Mouse (Mus musculus) heart, postnatal 0 days (tissue): ENCODE measurements at regions not wholly inside any gene's neighbourhood (a gene's known extent, or its start where the extent isn't known, plus 50 kb on each side); places are given as distances from the start of the nearest gene placed in this dataset.
A peak's percentile ranks its signal among the peaks of the same experiment; 100 is the strongest.

Experiments
- ATAC-seq: fragments of 200-750 bp; cut with Nextera tagmentation; 2 replicates; pipeline ENCODE4 v1.8.0; 2017; ENCODE audit warnings: low read depth, moderate number of reproducible peaks, moderate library complexity; ENCODE audit not compliant: insufficient read depth
- DNase-seq: peaks from one replicate; pipeline ENCODE4 v3.0.0-alpha.2; 2016; ENCODE audit warnings: low spot score
- H3K27ac ChIP-seq: fragments of 300-500 bp; sonication (generic); 2 replicates; pipeline ENCODE4 v1.5.1; 2014; ENCODE audit warnings: low read depth, mild to moderate bottlenecking
- H3K27me3 ChIP-seq: fragments of 300-500 bp; sonication (generic); 2 replicates; pipeline ENCODE4 v1.6.1; 2014; ENCODE audit warnings: low read length, mixed read lengths; ENCODE audit not compliant: control insufficient read depth, insufficient read depth
- H3K36me3 ChIP-seq: fragments of 300-500 bp; sonication (generic); replicated peaks from 2 replicates; pipeline ENCODE4 v1.6.1; 2014; ENCODE audit warnings: low read length, mixed read lengths; ENCODE audit not compliant: control insufficient read depth, insufficient read depth
- H3K4me1 ChIP-seq: fragments of 300-500 bp; sonication (generic); 2 replicates; pipeline ENCODE4 v1.6.1; 2014; ENCODE audit warnings: antibody characterized with exemption; ENCODE audit not compliant: control insufficient read depth, insufficient read depth
- H3K4me2 ChIP-seq: fragments of 300-500 bp; sonication (generic); 2 replicates; pipeline ENCODE4 v1.6.1; 2014; ENCODE audit warnings: low read depth, mild to moderate bottlenecking, low read length, moderate library complexity
- H3K4me3 ChIP-seq: fragments of 300-500 bp; sonication (generic); 2 replicates; pipeline ENCODE4 v1.5.1; 2014; ENCODE audit warnings: low read depth, low read length
- H3K9ac ChIP-seq: fragments of 300-500 bp; sonication (generic); replicated peaks from 2 replicates; pipeline ENCODE4 v1.6.1; 2014; ENCODE audit warnings: low read depth, low read length, mixed read lengths
- H3K9me3 ChIP-seq: fragments of 300-500 bp; sonication (generic); replicated peaks from 2 replicates; pipeline ENCODE4 v1.6.1; 2016; ENCODE audit warnings: low read length; ENCODE audit not compliant: control insufficient read depth
- CTCF ChIP-seq: IDR thresholded peaks from 2 replicates; pipeline ENCODE4 v1.5.1; 2016; ENCODE audit warnings: antibody characterized with exemption, control low read depth, low read depth
- EP300 ChIP-seq: IDR thresholded peaks from 2 replicates; pipeline ENCODE4 v1.6.1; 2016; ENCODE audit warnings: antibody characterized with exemption, low read depth
- WGBS: fragments of 180-500 bp; shearing (Covaris S2); extraction: QIAGEN DNeasy Blood & Tissue Kit; methylation state at CpG from one replicate; pipeline ENCODE4 v1.1.7; 2014; 5-methylcytosine and 5-hydroxymethylcytosine counted together

DNA sequence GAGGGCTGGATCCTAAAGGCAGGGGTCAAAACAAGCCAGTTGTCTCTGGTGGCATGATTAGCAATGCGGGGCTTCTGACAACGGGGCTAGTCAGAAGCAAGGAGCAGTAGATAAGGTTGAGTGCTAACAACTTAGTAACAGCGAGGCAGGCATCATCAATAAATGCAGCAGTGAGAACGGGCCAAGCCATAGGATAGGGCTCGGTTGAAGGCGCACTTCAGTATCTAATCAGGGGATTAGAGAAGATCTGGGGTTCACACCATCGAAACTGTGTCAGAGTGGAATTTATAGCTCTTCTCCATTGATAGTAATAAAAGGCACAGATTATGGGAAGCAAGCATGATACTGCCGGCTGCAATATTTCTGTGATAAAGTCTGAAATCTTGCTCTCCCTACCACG, 402.0 kb upstream of the Fam241a start:
- Histone ChIP-seq H3K4me2 (no peak overlapping the region), H3K27me3 (no peaks in the 10 kb centered on the region), H3K36me3 (no peaks in the 10 kb centered on the region), H3K4me3 (no peak overlapping the region), H3K9me3 (no peaks in the 10 kb centered on the region), H3K4me1 (no peaks in the 10 kb centered on the region), H3K27ac (no peak overlapping the region), H3K9ac (no peak overlapping the region)
- ATAC-seq (no peak), DNase-seq (no peak)
- 26% methylated on average over 9 of the region's 9 CpGs for WGBS
- TF ChIP-seq EP300 (no peak), CTCF (no peak)

DNA sequence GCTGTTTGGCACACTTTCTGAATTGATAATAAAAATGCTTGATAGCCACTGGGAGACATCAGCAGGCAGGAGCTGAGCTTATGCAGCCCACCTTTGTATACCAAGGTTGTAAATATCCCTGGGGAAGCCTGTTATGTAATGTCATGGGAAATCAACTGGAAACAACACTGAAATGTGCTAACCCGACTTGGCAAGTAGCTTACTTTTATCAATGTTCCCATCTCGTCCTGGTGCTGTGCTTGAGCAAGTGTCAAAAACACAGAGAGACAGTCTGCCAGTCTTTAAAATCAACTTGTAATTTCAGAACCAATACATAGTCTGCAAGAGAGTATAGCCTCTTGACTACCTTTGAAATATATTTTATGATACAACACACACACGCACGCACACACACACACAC, 391.7 kb upstream of the Fam241a start:
- DNase-seq, result no peak
- Histone ChIP-seq H3K27ac (no peak overlapping the region), H3K9ac (no peak overlapping the region), H3K4me3 (no peak overlapping the region), H3K9me3 (no peaks in the 10 kb centered on the region; the same call in 1 of the 2 replicates), H3K4me2 (no peak overlapping the region), H3K4me1 (no peaks in the 10 kb centered on the region), H3K27me3 (no peaks in the 10 kb centered on the region), H3K36me3 (no peaks in the 10 kb centered on the region)
- no peak for ATAC-seq
- TF ChIP-seq EP300, result no peak
- TF ChIP-seq CTCF, result no peak
- 56% methylated on average over 4 of the region's 4 CpGs for WGBS

DNA sequence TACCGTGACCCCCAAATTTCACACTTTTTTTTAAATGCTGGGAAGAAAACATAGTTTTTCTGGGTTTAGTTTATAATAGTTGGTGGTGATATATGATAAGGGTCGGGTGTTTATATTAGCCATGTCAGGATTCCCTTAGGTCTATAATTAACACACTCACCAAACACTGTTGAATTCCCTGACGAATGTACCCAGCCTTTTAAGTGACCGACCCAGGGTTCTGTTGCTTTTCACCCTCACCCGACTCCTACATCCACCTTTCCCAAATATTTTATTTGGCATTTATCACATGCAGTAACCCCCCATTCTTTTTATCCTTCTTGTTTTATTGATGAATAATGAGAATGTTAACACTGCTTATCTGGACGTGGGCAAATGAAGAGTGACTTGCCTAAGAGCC, 389.1 kb upstream of the Fam241a start:
- no peak for TF ChIP-seq EP300
- no peak for TF ChIP-seq CTCF

DNA sequence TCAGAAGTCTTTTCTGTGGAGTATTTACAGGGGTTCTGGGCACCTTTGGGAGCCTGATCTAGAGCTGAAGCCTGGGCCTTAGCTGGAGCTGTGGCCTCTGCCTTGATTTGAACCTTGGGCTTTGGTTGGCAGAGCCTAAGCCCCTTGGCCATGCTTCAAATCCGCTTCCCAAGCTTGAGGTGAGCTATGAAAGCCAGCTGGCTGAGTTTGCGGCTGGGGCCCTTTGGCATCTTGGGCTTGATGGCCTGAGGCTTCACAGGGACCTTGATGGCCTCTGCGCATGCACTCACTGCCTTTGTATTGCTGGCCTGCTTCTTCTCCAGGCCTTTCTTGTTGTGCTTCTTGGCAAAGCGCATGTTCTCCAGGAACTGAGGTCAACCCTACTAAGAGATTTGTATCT, 384.5 kb upstream of the Fam241a start:
- ATAC-seq, result no peak
- TF ChIP-seq EP300 (no peak), CTCF (no peak)
- no peaks in the 10 kb centered on the region for H3K9me3 ChIP-seq
- H3K27me3 ChIP-seq, result no peaks in the 10 kb centered on the region
- DNase-seq, result no peak
- WGBS, result 96% methylated on average over 4 of the region's 4 CpGs
- no peak overlapping the region for H3K27ac ChIP-seq
- no peaks in the 10 kb centered on the region for H3K4me1 ChIP-seq
- no peaks in the 10 kb centered on the region for H3K36me3 ChIP-seq
- H3K4me2 ChIP-seq, result no peak overlapping the region
- no peak overlapping the region for H3K9ac ChIP-seq
- H3K4me3 ChIP-seq, result no peak overlapping the region

More for the DNA sequence above, 389.1 kb upstream of the Fam241a start:
- Histone ChIP-seq H3K4me2 (no peak overlapping the region), H3K9ac (no peak overlapping the region), H3K4me1 (no peaks in the 10 kb centered on the region), H3K9me3 (no peaks in the 10 kb centered on the region; the same call in 1 of the 2 replicates), H3K4me3 (no peak overlapping the region), H3K27ac (no peak overlapping the region), H3K27me3 (no peaks in the 10 kb centered on the region), H3K36me3 (no peaks in the 10 kb centered on the region)
- ATAC-seq (no peak), DNase-seq (no peak)
- 49% methylated on average over 6 of the region's 6 CpGs for WGBS

DNA sequence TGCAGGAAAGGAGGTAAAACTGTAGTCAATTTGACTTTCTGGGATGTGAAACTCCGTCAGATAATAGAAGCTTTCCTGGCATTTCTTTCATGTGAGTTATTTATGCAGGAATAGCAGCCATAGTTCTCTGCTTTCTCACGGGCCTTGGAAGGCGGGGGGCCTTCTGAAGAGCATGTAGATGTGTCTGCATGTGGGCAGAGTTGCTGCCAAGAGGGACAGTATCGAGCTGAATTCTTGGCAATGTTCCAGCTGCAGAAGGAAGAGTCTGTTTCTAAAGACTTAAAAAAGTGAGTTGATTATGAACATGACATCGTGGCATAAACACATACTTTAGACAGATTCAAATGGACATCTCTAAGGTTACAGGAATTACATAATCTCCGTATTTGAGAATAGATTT, 374.5 kb upstream of the Fam241a start:
- Histone ChIP-seq H3K36me3 (no peaks in the 10 kb centered on the region), H3K4me1 (peaks cover 5% of the 10 kb centered on the region; the same call in 1 of the 2 replicates), H3K9ac (no peak overlapping the region), H3K27ac (no peak overlapping the region), H3K4me3 (no peak overlapping the region), H3K9me3 (no peaks in the 10 kb centered on the region), H3K4me2 (no peak overlapping the region), H3K27me3 (no peaks in the 10 kb centered on the region)
- TF ChIP-seq EP300, result no peak
- no peak for TF ChIP-seq CTCF
- ATAC-seq (no peak), DNase-seq (peak; percentile 39)
- WGBS, result 22% methylated on average over 6 of the region's 6 CpGs

DNA sequence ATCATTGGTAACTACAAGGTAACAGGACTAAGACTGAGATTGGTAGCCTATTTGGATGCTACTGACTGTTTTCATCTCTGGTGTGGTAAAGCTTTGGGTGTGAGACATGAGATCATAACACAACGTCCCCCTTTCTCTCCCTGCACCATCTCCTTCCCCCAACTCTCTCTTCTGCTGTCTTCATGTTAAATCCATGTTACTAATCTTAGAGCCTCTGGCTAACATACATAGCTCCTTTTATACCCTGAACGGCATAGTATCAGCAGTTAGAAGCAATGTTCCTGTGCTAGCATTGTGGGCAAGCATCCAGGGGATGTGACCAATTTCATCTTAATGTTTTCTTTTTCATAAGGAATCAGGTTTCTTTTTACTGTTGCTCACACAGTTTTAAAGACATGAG, 365.1 kb upstream of the Fam241a start:
- H3K27ac ChIP-seq, result no peak overlapping the region
- no peak overlapping the region for H3K9ac ChIP-seq
- H3K27me3 ChIP-seq, result no peaks in the 10 kb centered on the region
- DNase-seq (no peak), ATAC-seq (no peak)
- H3K4me2 ChIP-seq, result no peak overlapping the region
- WGBS, result 40% methylated on average over 2 of the region's 2 CpGs
- H3K9me3 ChIP-seq, result no peaks in the 10 kb centered on the region
- H3K4me3 ChIP-seq, result no peak overlapping the region
- H3K4me1 ChIP-seq, result no peaks in the 10 kb centered on the region
- TF ChIP-seq EP300 (no peak), CTCF (no peak)
- H3K36me3 ChIP-seq, result no peaks in the 10 kb centered on the region
